Mouse (Mus musculus): ENCODE measurements at regions not wholly inside any gene's neighbourhood (a gene's known extent, or its start where the extent isn't known, plus 50 kb on each side); places are given as distances from the start of the nearest gene placed in this dataset.

DNA sequence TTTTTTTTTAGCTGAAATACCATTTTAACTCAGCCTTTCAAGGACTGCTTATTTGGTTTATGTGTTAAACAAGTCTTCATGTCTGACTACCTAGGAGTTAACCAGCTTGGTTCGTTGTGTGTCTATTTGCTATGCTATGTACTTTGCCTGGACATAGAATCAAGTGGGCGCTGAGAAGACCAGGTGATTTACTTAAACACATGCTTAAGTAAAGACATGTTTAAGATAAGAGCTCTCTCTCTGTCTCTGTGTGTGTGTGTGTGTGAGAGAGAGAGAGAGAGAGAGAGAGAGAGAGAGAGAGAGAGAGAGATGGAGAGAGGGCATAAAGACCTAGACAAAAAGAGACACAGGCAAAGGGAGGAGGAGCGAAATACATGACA, 302.3 kb downstream of the Pik3r1 start:
- ATAC-seq: no peak
- 77% methylated on average over 3 of the region's 3 CpGs for WGBS (ENCODE audit: insufficient replicate concordance)
- no peaks in the 10 kb centered on the region for H3K36me3 ChIP-seq

DNA sequence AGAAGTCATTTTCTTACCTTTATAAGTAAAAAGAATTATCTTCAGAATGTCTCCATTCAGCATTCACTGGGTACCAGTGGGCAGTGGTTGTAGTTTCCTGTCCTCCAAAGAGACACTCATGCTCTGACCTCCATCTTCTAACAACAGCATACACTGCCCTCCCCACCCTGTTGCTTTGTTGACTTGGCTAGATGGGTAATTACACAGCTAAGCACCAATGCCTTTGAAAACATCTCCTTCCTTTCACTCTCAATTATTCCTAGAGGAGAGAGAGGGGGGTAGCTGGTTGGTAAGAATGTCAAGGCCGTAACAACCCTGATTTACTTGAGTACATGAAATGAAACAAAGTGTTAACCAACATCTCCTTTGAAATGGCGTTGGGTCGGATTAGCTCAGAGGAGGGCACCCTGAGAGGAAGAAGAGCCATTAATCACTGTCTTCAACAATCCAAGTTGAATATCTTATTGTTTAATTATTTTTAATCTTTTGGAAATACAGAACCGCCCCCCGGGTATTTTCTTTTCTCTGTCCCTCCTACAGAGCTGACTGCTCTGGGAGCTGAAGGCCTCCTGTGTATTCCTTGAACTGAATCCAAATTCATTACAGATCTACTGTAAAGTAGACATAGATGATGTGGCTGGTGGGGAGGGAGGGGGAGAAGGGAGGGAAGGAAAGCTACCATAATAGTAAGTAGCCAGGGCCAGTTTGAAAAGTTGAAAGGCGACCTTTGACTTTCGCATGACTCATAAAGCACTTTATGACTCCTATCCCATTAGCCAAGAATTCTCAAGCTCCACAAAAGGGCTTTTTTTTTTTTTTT, 302.9 kb downstream of the Pik3r1 start:
- ATAC-seq: no peak
- H3K4me2 ChIP-seq: no peak overlapping the region
- WGBS (ENCODE audit: insufficient replicate concordance): 70% methylated on average over 7 of the region's 7 CpGs

More for the DNA sequence above, 302.3 kb downstream of the Pik3r1 start:
- no peak overlapping the region for H3K4me2 ChIP-seq
- H3K9me3 ChIP-seq (replicated peaks): no peaks in the 10 kb centered on the region
- H3K4me1 ChIP-seq: no peaks in the 10 kb centered on the region
- H3K27ac ChIP-seq: no peak overlapping the region
- no peak overlapping the region for H3K4me3 ChIP-seq
- H3K27me3 ChIP-seq (replicated peaks): no peaks in the 10 kb centered on the region
- no peak overlapping the region for H3K9ac ChIP-seq

DNA sequence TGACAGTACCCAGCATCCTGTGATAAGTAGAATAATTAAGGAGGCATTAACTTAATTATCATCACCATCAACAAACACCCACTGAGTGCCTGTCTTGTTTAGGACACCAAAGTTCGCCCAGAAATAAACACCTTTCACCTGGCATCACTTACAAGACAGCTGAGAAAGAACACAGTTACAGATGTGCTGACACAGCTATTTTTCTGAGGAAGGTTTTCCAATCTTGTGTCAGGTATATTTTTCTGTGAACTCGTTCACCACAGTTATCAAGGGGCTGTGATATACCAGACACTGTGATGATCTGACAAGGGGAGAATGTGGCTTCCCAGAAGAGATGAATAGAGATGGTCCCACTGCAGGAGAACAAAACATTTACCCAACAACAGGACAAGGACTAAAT, 311.1 kb downstream of the Pik3r1 start:
- WGBS (ENCODE audit: insufficient replicate concordance): 29% methylated on average over 2 of the region's 2 CpGs
- no peaks in the 10 kb centered on the region for H3K4me1 ChIP-seq

More for the DNA sequence above, 302.9 kb downstream of the Pik3r1 start:
- H3K9me3 ChIP-seq (replicated peaks): no peaks in the 10 kb centered on the region
- H3K4me1 ChIP-seq: no peaks in the 10 kb centered on the region
- H3K27me3 ChIP-seq (replicated peaks): no peaks in the 10 kb centered on the region
- H3K4me3 ChIP-seq: no peak overlapping the region
- no peaks in the 10 kb centered on the region for H3K36me3 ChIP-seq
- H3K9ac ChIP-seq: no peak overlapping the region
- H3K27ac ChIP-seq: no peak overlapping the region

DNA sequence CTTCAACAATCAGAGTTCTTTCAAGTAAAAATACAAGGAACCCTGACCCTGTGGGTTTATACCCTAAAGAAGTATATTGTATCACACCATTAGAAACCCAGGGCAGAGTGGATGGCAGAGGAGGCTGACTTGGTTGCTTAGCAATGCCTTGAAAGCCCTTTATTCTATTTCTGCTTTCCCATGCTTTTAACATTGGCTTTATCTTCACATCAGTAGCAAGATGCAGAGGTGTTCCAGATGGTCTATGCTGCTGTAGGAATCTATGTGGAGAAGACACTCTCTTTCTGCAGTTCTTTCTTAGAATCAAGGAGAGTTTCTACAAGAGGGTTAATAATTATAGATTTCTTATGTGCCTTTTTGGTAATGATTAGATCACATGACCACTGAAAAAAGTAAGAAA, 313.7 kb downstream of the Pik3r1 start:
- H3K9me3 ChIP-seq (replicated peaks): no peaks in the 10 kb centered on the region
- no peaks in the 10 kb centered on the region for H3K36me3 ChIP-seq
- no peak for ATAC-seq
- H3K27ac ChIP-seq: no peak overlapping the region
- H3K4me2 ChIP-seq: no peak overlapping the region
- no peaks in the 10 kb centered on the region for H3K27me3 ChIP-seq (replicated peaks)
- H3K9ac ChIP-seq: no peak overlapping the region
- no peak overlapping the region for H3K4me3 ChIP-seq
- no peaks in the 10 kb centered on the region for H3K4me1 ChIP-seq

More for the DNA sequence above, 311.1 kb downstream of the Pik3r1 start:
- no peak for ATAC-seq
- H3K9ac ChIP-seq: no peak overlapping the region
- no peaks in the 10 kb centered on the region for H3K36me3 ChIP-seq
- H3K27ac ChIP-seq: no peak overlapping the region
- no peak overlapping the region for H3K4me2 ChIP-seq
- no peak overlapping the region for H3K4me3 ChIP-seq
- no peaks in the 10 kb centered on the region for H3K9me3 ChIP-seq (replicated peaks)
- no peaks in the 10 kb centered on the region for H3K27me3 ChIP-seq (replicated peaks)

DNA sequence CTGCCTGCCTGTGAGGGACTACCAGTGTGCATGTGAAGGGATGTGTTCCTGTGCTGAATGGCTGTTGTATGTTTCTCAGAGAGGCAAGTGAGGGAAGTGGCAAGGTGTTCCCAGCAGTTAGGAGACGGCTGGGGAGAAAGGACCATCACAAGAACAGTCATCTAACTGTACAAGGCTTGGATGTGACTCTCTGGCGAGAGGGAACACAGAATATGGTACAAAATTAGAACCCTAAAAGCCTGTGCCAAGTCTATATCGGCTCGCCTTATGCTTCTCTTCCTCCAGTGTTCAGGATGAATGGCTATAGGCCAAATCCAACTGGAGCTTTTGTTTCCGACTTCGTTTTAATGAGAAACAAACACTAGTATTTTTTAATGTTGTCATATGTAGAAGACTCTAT, 317.5 kb downstream of the Pik3r1 start:
- H3K36me3 ChIP-seq: no peaks in the 10 kb centered on the region
- no peaks in the 10 kb centered on the region for H3K27me3 ChIP-seq (replicated peaks)
- no peak for ATAC-seq
- WGBS (ENCODE audit: insufficient replicate concordance): 70% methylated on average over 6 of the region's 6 CpGs
- no peak overlapping the region for H3K9ac ChIP-seq
- H3K9me3 ChIP-seq (replicated peaks): no peaks in the 10 kb centered on the region
- no peak overlapping the region for H3K4me3 ChIP-seq
- no peak overlapping the region for H3K4me2 ChIP-seq
- H3K27ac ChIP-seq: no peak overlapping the region
- H3K4me1 ChIP-seq: no peaks in the 10 kb centered on the region

- Histone ChIP-seq H3K36me3 (no peaks in the 10 kb centered on the region), H3K4me3 (no peak overlapping the region), H3K4me1 (no peaks in the 10 kb centered on the region), H3K9ac (no peak overlapping the region), H3K4me2 (no peak overlapping the region), H3K9me3 (replicated peaks) (no peaks in the 10 kb centered on the region), H3K27me3 (replicated peaks) (no peaks in the 10 kb centered on the region), H3K27ac (no peak overlapping the region)
- WGBS (ENCODE audit: insufficient replicate concordance): 56% methylated on average over 3 of the region's 3 CpGs
- ATAC-seq: no peak
These were observed 328.5 kb downstream of the Pik3r1 start for GRCm38 (mm10) chr13:101439517-101439916.

DNA sequence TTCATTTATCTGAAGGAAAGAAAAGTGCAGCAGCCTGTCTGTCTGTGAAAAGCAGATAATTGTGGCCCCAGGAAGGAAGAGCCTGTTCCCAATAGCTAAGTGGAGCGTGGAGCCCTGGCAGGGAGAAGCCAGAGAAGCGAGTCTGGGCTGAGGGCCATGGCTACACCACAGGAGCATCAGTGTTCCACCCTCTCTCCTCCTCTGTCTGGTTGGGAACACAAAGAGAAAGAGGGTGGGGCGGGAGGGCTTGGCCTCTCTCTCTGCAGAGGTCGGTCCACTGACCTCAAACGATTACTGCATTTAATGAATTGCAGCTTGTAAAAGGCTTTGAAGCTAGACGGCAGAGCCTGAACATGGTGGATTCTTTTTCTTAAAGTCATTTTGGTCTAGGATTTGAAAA, 329.0 kb downstream of the Pik3r1 start:
- H3K4me1 ChIP-seq: no peaks in the 10 kb centered on the region
- no peak overlapping the region for H3K27ac ChIP-seq
- H3K27me3 ChIP-seq (replicated peaks): no peaks in the 10 kb centered on the region
- no peak for ATAC-seq
- no peaks in the 10 kb centered on the region for H3K36me3 ChIP-seq
- no peak overlapping the region for H3K4me2 ChIP-seq
- no peak overlapping the region for H3K4me3 ChIP-seq
- no peak overlapping the region for H3K9ac ChIP-seq
- H3K9me3 ChIP-seq (replicated peaks): no peaks in the 10 kb centered on the region
- 54% methylated on average over 6 of the region's 6 CpGs for WGBS (ENCODE audit: insufficient replicate concordance)

- ATAC-seq: no peak
- Histone ChIP-seq H3K27ac (no peak overlapping the region), H3K4me3 (no peak overlapping the region), H3K4me1 (no peaks in the 10 kb centered on the region), H3K36me3 (no peaks in the 10 kb centered on the region), H3K4me2 (no peak overlapping the region), H3K27me3 (replicated peaks) (no peaks in the 10 kb centered on the region), H3K9ac (no peak overlapping the region), H3K9me3 (replicated peaks) (no peaks in the 10 kb centered on the region)
- WGBS (ENCODE audit: insufficient replicate concordance): 70% methylated on average over 6 of the region's 6 CpGs
These were observed 334.9 kb downstream of the Pik3r1 start for GRCm38 (mm10) chr13:101433162-101433561.

- Histone ChIP-seq H3K4me1 (no peaks in the 10 kb centered on the region), H3K36me3 (no peaks in the 10 kb centered on the region), H3K27me3 (replicated peaks) (no peaks in the 10 kb centered on the region), H3K27ac (no peak overlapping the region), H3K9ac (no peak overlapping the region), H3K4me3 (no peak overlapping the region), H3K4me2 (no peak overlapping the region), H3K9me3 (replicated peaks) (no peaks in the 10 kb centered on the region)
- 76% methylated on average over 12 of the region's 12 CpGs for WGBS (ENCODE audit: insufficient replicate concordance)
- no peak for ATAC-seq
These were observed 340.4 kb downstream of the Pik3r1 start for GRCm38 (mm10) chr13:101427426-101428221.

GRCm38 (mm10) chr13:101426461-101426860, 341.6 kb downstream of the Pik3r1 start:
- ATAC-seq: no peak
- H3K9ac ChIP-seq: no peak overlapping the region
- H3K9me3 ChIP-seq (replicated peaks): no peaks in the 10 kb centered on the region
- H3K4me1 ChIP-seq: no peaks in the 10 kb centered on the region
- no peaks in the 10 kb centered on the region; the same call in 1 of the 2 replicates for H3K27me3 ChIP-seq (replicated peaks)
- H3K4me2 ChIP-seq: no peak overlapping the region
- WGBS (ENCODE audit: insufficient replicate concordance): 61% methylated on average over 5 of the region's 5 CpGs
- H3K36me3 ChIP-seq: no peaks in the 10 kb centered on the region
- no peak overlapping the region for H3K4me3 ChIP-seq
- no peak overlapping the region for H3K27ac ChIP-seq

GRCm38 (mm10) chr13:101422082-101422481, 345.9 kb downstream of the Pik3r1 start:
- no peak overlapping the region for H3K4me3 ChIP-seq
- H3K9me3 ChIP-seq (replicated peaks): no peaks in the 10 kb centered on the region
- no peaks in the 10 kb centered on the region for H3K36me3 ChIP-seq
- H3K27ac ChIP-seq: no peak overlapping the region
- ATAC-seq: no peak
- no peaks in the 10 kb centered on the region for H3K4me1 ChIP-seq
- H3K27me3 ChIP-seq (replicated peaks): no peaks in the 10 kb centered on the region; the same call in 1 of the 2 replicates
- H3K9ac ChIP-seq: no peak overlapping the region
- H3K4me2 ChIP-seq: no peak overlapping the region
- WGBS (ENCODE audit: insufficient replicate concordance): 38% methylated on average over 3 of the region's 3 CpGs

GRCm38 (mm10) chr13:101419457-101420025, 348.5 kb downstream of the Pik3r1 start:
- Histone ChIP-seq H3K4me1 (no peaks in the 10 kb centered on the region), H3K4me3 (no peak overlapping the region), H3K27ac (no peak overlapping the region), H3K9ac (no peak overlapping the region), H3K36me3 (no peaks in the 10 kb centered on the region), H3K9me3 (replicated peaks) (no peaks in the 10 kb centered on the region), H3K27me3 (replicated peaks) (no peaks in the 10 kb centered on the region; the same call in 1 of the 2 replicates), H3K4me2 (no peak overlapping the region)
- no peak for ATAC-seq
- WGBS (ENCODE audit: insufficient replicate concordance): 61% methylated on average over 7 of the region's 7 CpGs
